In genomic region chr14:62117532-62117931, GRCm38 (mm10) we compare ENCODE assay signal across 24 mouse cellular contexts.
"Had no signal": no experiment of that assay in that cellular context is flagged by ENCODE, and none has a peak within 500 bp of the region (broad histone marks: within the 10 kb centered on the region; RNA-seq: fewer than 3 reads in every experiment).

No protein-coding gene starts in this region.

- H3K9me3 ChIP-seq: heart, embryonic 10.5 days; heart, embryonic 12.5 days; hindbrain, embryonic 10.5 days; hindbrain, embryonic 12.5 days; intestine, embryonic 15.5 days; limb, embryonic 10.5 days; limb, embryonic 12.5 days had no signal

- H3K36me3 ChIP-seq: heart, embryonic 10.5 days; heart, embryonic 12.5 days; hindbrain, embryonic 10.5 days; hindbrain, embryonic 12.5 days; intestine, embryonic 15.5 days; limb, embryonic 10.5 days; limb, embryonic 12.5 days had no signal

- H3K9ac ChIP-seq: heart, embryonic 12.5 days; hindbrain, embryonic 12.5 days; hindbrain, embryonic 14.5 days; intestine, embryonic 15.5 days; limb, embryonic 12.5 days had no signal

- H3K4me2 ChIP-seq: heart, embryonic 12.5 days; hindbrain, embryonic 12.5 days; hindbrain, embryonic 14.5 days; intestine, embryonic 15.5 days; limb, embryonic 12.5 days had no signal

- ATAC-seq: hindbrain, embryonic 16.5 days; inflammation-experienced regulatory T-cells, adult 6 months; intestine, embryonic 15.5 days; intestine, postnatal 0 days had no signal

- DNase-seq: gastrocnemius, adult 2 months; gastrocnemius, postnatal 10 days; gastrocnemius, postnatal 25 days; heart, adult 18-20 months; heart, postnatal 10 days; heart, postnatal 4 days; kidney, adult 18-20 months; kidney, adult 8-10 months; kidney, postnatal 10 days; kidney, postnatal 25 days; kidney, postnatal 4 days had no signal

- H3K27ac ChIP-seq: gastrocnemius, adult 2 months; heart, embryonic 10.5 days; hindbrain, embryonic 10.5 days; hindbrain, embryonic 12.5 days; hindbrain, embryonic 14.5 days; intestine, embryonic 15.5 days; layer of hippocampus, adult 2 months; left cerebral cortex, adult 2 months; limb, embryonic 10.5 days; limb, embryonic 12.5 days had no signal

- H3K4me1 ChIP-seq: heart, embryonic 10.5 days; heart, embryonic 12.5 days; hindbrain, embryonic 10.5 days; hindbrain, embryonic 12.5 days; intestine, embryonic 15.5 days; limb, embryonic 12.5 days had no signal

- H3K27me3 ChIP-seq: heart, embryonic 12.5 days; hindbrain, embryonic 12.5 days; intestine, embryonic 15.5 days; limb, embryonic 12.5 days had no signal

- H3K4me3 ChIP-seq: gastrocnemius, adult 2 months; heart, embryonic 10.5 days; heart, embryonic 12.5 days; hindbrain, embryonic 10.5 days; hindbrain, embryonic 12.5 days; intestine, embryonic 15.5 days; layer of hippocampus, adult 2 months; left cerebral cortex, adult 2 months; limb, embryonic 10.5 days; limb, embryonic 12.5 days had no signal
